In the genomic region with DNA sequence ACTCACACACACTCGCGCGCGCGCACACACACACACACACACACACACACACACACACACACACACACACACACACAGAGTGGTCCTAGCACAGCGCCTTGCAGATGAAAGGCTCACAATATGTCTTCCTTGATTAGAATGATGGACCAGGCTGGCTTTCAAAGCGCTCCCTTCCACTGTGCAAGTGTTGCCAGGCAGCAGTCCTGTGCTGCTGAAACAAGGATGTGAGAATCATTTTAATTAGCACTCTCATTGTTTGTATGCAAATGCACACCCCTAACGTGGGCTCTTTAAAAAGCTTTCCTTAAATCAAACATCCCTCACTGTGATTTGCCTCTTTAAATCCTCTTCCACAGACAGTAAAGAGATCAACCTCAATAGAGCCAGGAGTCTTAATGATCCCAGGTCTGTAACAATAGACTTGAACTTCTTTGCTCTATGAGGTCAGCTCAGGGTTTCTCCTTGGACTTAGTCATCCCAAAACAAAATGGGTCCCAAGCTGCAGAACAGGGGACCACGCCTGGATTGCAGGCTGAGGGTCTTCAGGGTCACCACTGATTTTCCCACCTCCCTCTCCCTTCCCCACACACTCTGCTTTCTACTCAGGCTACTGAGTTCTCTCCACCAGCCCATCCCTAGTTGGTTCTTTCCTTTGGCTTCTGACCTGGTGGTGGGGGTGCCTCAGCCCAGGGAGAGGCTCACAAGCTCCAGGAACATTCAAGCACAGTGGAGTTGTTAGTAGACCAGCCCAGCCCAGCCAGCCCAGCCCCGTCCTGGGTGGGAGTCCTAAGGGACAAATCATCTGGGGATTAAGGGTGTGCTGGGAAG, we compare ENCODE assay signal across 10 mouse cellular contexts.
DNase-seq lines count a peak whose midpoint lies in the region; ATAC-seq and TF ChIP-seq lines count a peak whose summit lies in the region.
"Had no signal": no experiment of that assay in that cellular context is flagged by ENCODE, and none has a peak within 500 bp of the region (broad histone marks: within the 10 kb centered on the region; RNA-seq: fewer than 3 reads in every experiment).

No protein-coding gene starts in this region.

- DNase-seq in frontal cortex, postnatal 25 days (ENCODE audit: low spot score in 2 of 2), result no peak
- peak; percentile 7 for DNase-seq in ES-CJ7 (ENCODE audit: low read depth, low spot score)
- DNase-seq in forebrain, postnatal 0 days, result peak; percentile 81
- no peak for DNase-seq in spleen, postnatal 10 days (ENCODE audit: low spot score in 2 of 2)
- no peak for DNase-seq in spleen, adult 12 weeks (ENCODE audit: low spot score)
- DNase-seq: liver, embryonic 13.5 days had no signal

- H3K27me3 ChIP-seq in forebrain, postnatal 0 days (ENCODE audit: insufficient read depth, low read length), result no peaks in the 10 kb centered on the region
- H3K27me3 ChIP-seq in midbrain, embryonic 12.5 days, result no peaks in the 10 kb centered on the region
- H3K27me3 ChIP-seq in kidney, embryonic 15.5 days, result no peaks in the 10 kb centered on the region
- H3K27me3 ChIP-seq: intestine, embryonic 15.5 days; liver, embryonic 13.5 days had no signal

- no peak overlapping the region for H3K9ac ChIP-seq in forebrain, postnatal 0 days
- no peak overlapping the region for H3K9ac ChIP-seq in midbrain, embryonic 12.5 days (replicated peaks)
- no peak overlapping the region for H3K9ac ChIP-seq in kidney, embryonic 15.5 days
- H3K9ac ChIP-seq: intestine, embryonic 15.5 days; liver, embryonic 13.5 days had no signal

- H3K27ac ChIP-seq in forebrain, postnatal 0 days (ENCODE audit: low read depth, low read length), result peak overlapping the region; percentile 84
- peak overlapping the region; percentile 54 for H3K27ac ChIP-seq in midbrain, embryonic 12.5 days (replicated peaks)
- H3K27ac ChIP-seq in kidney, embryonic 15.5 days, result no peak overlapping the region
- H3K27ac ChIP-seq: intestine, embryonic 15.5 days; liver, embryonic 13.5 days had no signal

- no peak overlapping the region for H3K4me3 ChIP-seq in forebrain, postnatal 0 days (ENCODE audit: low read depth, low read length)
- no peak overlapping the region for H3K4me3 ChIP-seq in midbrain, embryonic 12.5 days
- no peak overlapping the region for H3K4me3 ChIP-seq in kidney, embryonic 15.5 days (replicated peaks)
- H3K4me3 ChIP-seq: intestine, embryonic 15.5 days; liver, embryonic 13.5 days had no signal

- ATAC-seq in frontal cortex, adult (ENCODE audit: low TSS enrichment), result peak; percentile 48
- ATAC-seq in forebrain, postnatal 0 days, result peak; percentile 92
- ATAC-seq in midbrain, embryonic 12.5 days (ENCODE audit: low FRiP score, low read depth), result peak; percentile 97
- no peak for ATAC-seq in kidney, embryonic 15.5 days (replicated peaks; ENCODE audit: low FRiP score)
- ATAC-seq: intestine, embryonic 15.5 days had no signal

- 15% methylated on average over 10 of the region's 10 CpGs for WGBS in forebrain, postnatal 0 days
- WGBS in midbrain, embryonic 12.5 days, result 53% methylated on average over 10 of the region's 10 CpGs
- 86% methylated on average over 10 of the region's 10 CpGs for WGBS in kidney, embryonic 15.5 days

- no peaks in the 10 kb centered on the region for H3K36me3 ChIP-seq in forebrain, postnatal 0 days (ENCODE audit: insufficient read depth)
- no peaks in the 10 kb centered on the region for H3K36me3 ChIP-seq in midbrain, embryonic 12.5 days
- H3K36me3 ChIP-seq in kidney, embryonic 15.5 days, result no peaks in the 10 kb centered on the region
- H3K36me3 ChIP-seq: intestine, embryonic 15.5 days; liver, embryonic 13.5 days had no signal

- H3K9me3 ChIP-seq in forebrain, postnatal 0 days (ENCODE audit: low read length), result no peaks in the 10 kb centered on the region
- H3K9me3 ChIP-seq in midbrain, embryonic 12.5 days, result no peaks in the 10 kb centered on the region
- H3K9me3 ChIP-seq in kidney, embryonic 15.5 days (replicated peaks), result no peaks in the 10 kb centered on the region
- H3K9me3 ChIP-seq: intestine, embryonic 15.5 days; liver, embryonic 13.5 days had no signal

- H3K4me1 ChIP-seq in forebrain, postnatal 0 days (ENCODE audit: insufficient read depth), result peaks cover 14% of the 10 kb centered on the region
- H3K4me1 ChIP-seq in midbrain, embryonic 12.5 days, result peaks cover 27% of the 10 kb centered on the region
- peaks cover 33% of the 10 kb centered on the region for H3K4me1 ChIP-seq in kidney, embryonic 15.5 days

- TF ChIP-seq CTCF in forebrain, postnatal 0 days (IDR thresholded peaks at IDR 0.05; ENCODE audit: low read depth), result no peak

- peak overlapping the region; percentile 7; the same call in 1 of the 2 replicates for H3K4me2 ChIP-seq in forebrain, postnatal 0 days (ENCODE audit: low read depth)
- no peak overlapping the region for H3K4me2 ChIP-seq in midbrain, embryonic 12.5 days (replicated peaks)
- no peak overlapping the region for H3K4me2 ChIP-seq in kidney, embryonic 15.5 days
- H3K4me2 ChIP-seq: intestine, embryonic 15.5 days; liver, embryonic 13.5 days had no signal

Comparison
In these comparisons a context has a peak if more than half of its experiments do, and no peak if none do; other contexts are left out.
1. DNase-seq: peak in ES-CJ7 (single experiment) and forebrain, postnatal 0 days (single experiment); none in frontal cortex, postnatal 25 days (0 of 2), spleen, postnatal 10 days (0 of 2) and spleen, adult 12 weeks (single experiment).